Mouse (Mus musculus): Measurements from ENCODE around the gene Ttll9.

DNA sequence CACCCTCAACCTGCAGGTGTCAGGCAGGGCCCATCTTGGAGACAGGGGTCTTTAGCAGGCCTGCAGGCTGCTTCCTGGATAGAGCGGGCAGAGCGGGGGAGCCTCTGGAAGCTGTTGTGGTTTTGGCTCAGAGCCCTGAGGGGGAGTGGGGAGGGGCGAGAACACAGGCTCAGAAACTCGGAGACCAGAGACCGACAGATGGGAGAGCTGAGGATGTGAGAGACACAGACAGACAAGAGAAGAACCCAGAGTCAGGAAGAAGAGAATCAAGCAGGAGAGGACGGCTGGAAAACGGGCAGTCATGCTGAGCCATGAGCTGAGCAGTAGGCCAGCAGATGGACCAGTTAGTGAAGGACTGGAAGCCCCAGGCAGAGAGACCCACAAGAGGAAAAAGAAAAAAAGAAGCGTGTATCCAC is 83.6 kb downstream of the Ttll9 start:
- TF ChIP-seq CTCF (conservative IDR thresholded peaks at IDR 0.05; ENCODE audit: low read length) (no peak), NANOG (IDR thresholded peaks at IDR 0.05; ENCODE audit: borderline replicate concordance, low read length) (no peak), POU5F1 (IDR thresholded peaks at IDR 0.05; ENCODE audit: borderline replicate concordance, low read length) (no peak)

All from E14TG2a.4 (cell line).